Mouse (Mus musculus) hindbrain, embryonic 12.5 days (tissue): ENCODE data around the gene Hoxc12. TPM values are rescaled to one million over a fixed set of nuclear protein-coding genes. Genes with fewer than 3 reads are reported as not detected.

ENCODE experiments used
- ATAC-seq: fragments of 200-750 bp; cut with Nextera tagmentation; 2 replicates; pipeline ENCODE4 v1.8.0; 2017; ENCODE audit warnings: moderate TSS enrichment; ENCODE audit not compliant: low FRiP score
- H3K27ac ChIP-seq: fragments of 300-500 bp; sonication (generic); 2 replicates; pipeline ENCODE4 v1.5.1; 2016; ENCODE audit warnings: mild to moderate bottlenecking
- H3K27me3 ChIP-seq: fragments of 300-500 bp; sonication (generic); 2 replicates; pipeline ENCODE4 v1.6.1; 2016; ENCODE audit warnings: mild to moderate bottlenecking
- H3K36me3 ChIP-seq: fragments of 300-500 bp; sonication (generic); 2 replicates; pipeline ENCODE4 v1.6.1; 2016; ENCODE audit warnings: mild to moderate bottlenecking
- H3K4me1 ChIP-seq: fragments of 300-500 bp; sonication (generic); 2 replicates; pipeline ENCODE4 v1.6.1; 2016
- H3K4me2 ChIP-seq: fragments of 300-500 bp; sonication (generic); replicated peaks from 2 replicates; pipeline ENCODE4 v1.6.1; 2016; ENCODE audit warnings: mild to moderate bottlenecking
- H3K4me3 ChIP-seq: fragments of 300-500 bp; sonication (generic); 2 replicates; pipeline ENCODE4 v1.5.1; 2016; ENCODE audit warnings: mild to moderate bottlenecking
- H3K9ac ChIP-seq: fragments of 300-500 bp; sonication (generic); 2 replicates; pipeline ENCODE4 v1.6.1; 2016; ENCODE audit warnings: mild to moderate bottlenecking, moderate library complexity
- H3K9me3 ChIP-seq: fragments of 300-500 bp; sonication (generic); replicated peaks from 2 replicates; pipeline ENCODE4 v1.6.1; 2016; ENCODE audit warnings: mild to moderate bottlenecking
- WGBS: fragments of 180-500 bp; shearing (Covaris S2); methylation state at CpG from one replicate; pipeline ENCODE4 v1.1.7; 2016; 5-methylcytosine and 5-hydroxymethylcytosine counted together
- polyA plus RNA-seq: library from polyadenylated mRNA; unstranded; fragments of >200 nt; fragmentation: Nextera tagmentation; extraction: Ambion mirVana; gene quantifications from 2 replicates; pipeline ENCODE4 v1.2.1, GENCODE M21; 2016

Hoxc12 gene
- polyA plus RNA-seq, 1 experiment from 2014 or later = not detected

DNA sequence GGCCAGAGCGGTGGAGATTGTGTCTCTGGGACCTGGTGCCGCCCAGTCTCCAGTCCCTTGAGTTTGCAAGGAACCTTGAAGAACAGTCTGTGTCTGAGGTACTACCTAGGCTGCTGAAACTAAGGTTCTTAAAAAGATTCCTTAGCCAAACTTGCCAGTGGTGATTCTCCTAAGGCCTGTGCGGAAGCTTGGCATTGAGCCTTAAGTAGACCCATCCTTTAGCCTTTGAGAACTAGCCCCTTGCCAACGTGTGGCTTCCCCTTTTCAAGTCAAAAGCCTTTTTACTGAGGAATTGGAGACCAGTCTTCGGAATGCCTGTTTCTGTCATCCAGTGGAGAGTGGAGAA is 6.9 kb downstream of the Hoxc12 start:
- H3K9ac ChIP-seq = no peak overlapping the region
- H3K27me3 ChIP-seq = peaks cover 100% of the 10 kb centered on the region
- H3K4me2 ChIP-seq = peak overlapping the region; percentile 19; the same call in 1 of the 2 replicates
- no peaks in the 10 kb centered on the region for H3K36me3 ChIP-seq
- no peak overlapping the region for H3K27ac ChIP-seq
- H3K4me3 ChIP-seq = no peak overlapping the region
- peaks cover 6% of the 10 kb centered on the region; the same call in 1 of the 2 replicates for H3K4me1 ChIP-seq
- no peaks in the 10 kb centered on the region for H3K9me3 ChIP-seq
- ATAC-seq = no peak
- 4% methylated on average over 5 of the region's 5 CpGs for WGBS

DNA sequence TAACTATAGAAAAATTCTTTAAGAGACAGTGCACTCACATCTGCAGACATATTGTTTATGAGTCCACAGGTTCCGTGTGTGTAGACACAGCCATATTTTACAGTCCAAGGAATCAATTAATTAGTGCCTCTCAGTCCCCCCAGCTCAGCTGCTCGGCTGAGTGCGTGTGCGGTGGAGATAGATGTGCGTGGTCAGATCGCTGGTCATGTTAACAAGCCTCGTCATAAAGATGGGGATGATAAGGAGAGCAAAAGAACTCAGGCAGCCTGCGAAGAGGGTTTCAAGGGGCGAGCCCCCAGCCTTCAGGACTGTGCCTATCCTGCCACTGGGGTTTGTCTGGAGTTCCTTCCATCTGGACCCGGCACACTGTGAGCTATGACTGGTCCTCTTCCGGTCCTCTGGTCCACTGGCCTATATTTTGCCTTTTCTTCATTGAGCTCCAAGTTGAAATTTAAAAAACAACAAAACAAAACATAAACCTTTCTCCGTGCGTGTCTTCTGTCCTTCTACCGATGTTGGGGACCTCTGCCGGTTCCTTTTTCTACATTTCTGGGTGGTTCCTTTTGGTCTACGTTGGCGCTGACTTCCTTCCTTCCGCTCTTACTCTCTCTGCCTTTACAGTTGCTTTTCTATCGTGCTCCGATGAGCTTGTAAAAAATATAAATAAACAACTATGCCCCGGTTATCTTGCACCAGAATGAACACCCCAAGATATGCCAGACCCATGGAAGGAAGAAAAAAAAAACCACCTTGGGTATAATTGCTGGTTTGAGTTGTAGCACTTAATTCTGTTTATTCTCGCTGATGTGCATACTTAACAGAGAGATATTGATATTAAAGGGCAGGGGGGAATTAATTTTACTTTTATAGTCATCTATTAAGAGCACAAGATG is 8.9 kb downstream of the Hoxc12 start:
- Histone ChIP-seq H3K4me3 (no peak overlapping the region), H3K9ac (no peak overlapping the region), H3K36me3 (no peaks in the 10 kb centered on the region), H3K27me3 (peaks cover 100% of the 10 kb centered on the region), H3K4me1 (peaks cover 6% of the 10 kb centered on the region; the same call in 1 of the 2 replicates), H3K9me3 (no peaks in the 10 kb centered on the region), H3K4me2 (no peak overlapping the region), H3K27ac (no peak overlapping the region)
- ATAC-seq = no peak
- WGBS = 10% methylated on average over 22 of the region's 22 CpGs

DNA sequence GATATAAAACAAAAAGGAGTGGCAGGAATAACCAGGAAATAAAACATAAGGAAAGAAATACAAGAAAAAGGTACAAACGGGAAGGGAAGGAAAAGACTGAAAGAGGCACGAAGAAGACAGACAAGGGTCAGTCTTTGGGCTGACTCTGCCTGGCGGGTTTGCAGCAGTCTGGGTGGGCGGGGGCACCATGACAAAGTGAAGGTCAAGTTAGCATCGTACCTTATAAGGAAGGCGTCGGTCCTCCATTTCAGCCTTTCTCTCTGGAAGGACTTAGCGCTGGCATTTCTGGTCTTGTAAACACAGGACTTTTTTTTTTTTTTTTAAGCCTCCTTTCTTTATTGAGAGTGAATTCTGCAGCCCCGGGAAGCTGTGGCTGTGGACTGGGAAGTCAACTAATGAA is 10.7 kb downstream of the Hoxc12 start:
- WGBS = 1% methylated on average over 9 of the region's 9 CpGs

DNA sequence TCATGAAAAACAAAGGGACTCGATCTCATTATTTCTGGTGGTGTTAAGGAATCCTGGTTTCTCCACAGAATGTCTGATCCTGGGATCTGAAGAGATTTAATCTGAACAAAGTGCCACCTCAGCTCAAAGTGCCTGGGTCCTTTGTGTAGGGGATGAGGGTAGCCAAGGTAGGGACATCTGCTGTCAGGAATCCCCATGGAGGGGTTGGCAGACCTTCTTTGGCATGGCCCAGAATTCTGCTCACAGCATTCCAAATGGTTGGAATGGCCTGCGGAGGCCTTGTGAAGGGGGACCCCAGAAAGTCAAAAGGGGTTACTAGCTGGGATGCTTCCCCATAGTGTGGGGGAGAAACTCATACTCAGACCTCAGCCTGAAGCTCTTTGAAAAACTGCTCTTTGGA is 12.3 kb downstream of the Hoxc12 start:
- Histone ChIP-seq H3K9ac (no peak overlapping the region), H3K27ac (no peak overlapping the region), H3K27me3 (peaks cover 100% of the 10 kb centered on the region), H3K36me3 (no peaks in the 10 kb centered on the region), H3K4me2 (no peak overlapping the region), H3K4me1 (no peaks in the 10 kb centered on the region), H3K4me3 (no peak overlapping the region), H3K9me3 (no peaks in the 10 kb centered on the region)
- 7% methylated on average over 2 of the region's 2 CpGs for WGBS
- no peak for ATAC-seq

More for the DNA sequence above, 10.7 kb downstream of the Hoxc12 start:
- H3K27ac ChIP-seq = no peak overlapping the region
- H3K36me3 ChIP-seq = no peaks in the 10 kb centered on the region
- no peak for ATAC-seq
- peaks cover 100% of the 10 kb centered on the region for H3K27me3 ChIP-seq
- H3K9ac ChIP-seq = no peak overlapping the region
- no peak overlapping the region for H3K4me2 ChIP-seq
- no peak overlapping the region for H3K4me3 ChIP-seq
- no peaks in the 10 kb centered on the region for H3K9me3 ChIP-seq
- H3K4me1 ChIP-seq = peaks cover 6% of the 10 kb centered on the region; the same call in 1 of the 2 replicates

DNA sequence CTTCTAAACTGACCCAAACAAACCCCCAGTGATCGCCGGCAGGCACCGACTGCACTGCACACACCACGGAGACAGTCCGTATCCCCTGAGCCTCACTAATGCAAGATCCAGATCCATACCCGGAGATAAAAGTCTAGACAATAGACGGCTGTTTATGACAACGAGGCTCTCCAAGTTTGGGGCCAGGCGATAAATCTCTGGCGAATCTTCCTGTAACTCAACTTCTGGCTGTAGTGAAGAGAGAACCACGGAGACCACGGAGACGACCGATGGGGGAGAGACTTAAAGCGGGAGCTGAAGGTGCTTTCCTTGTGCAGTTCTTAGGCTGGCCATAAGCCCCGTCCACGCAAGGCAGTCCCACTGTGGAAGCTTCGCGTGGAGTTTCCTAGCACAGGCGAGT is 13.1 kb downstream of the Hoxc12 start:
- no peaks in the 10 kb centered on the region for H3K9me3 ChIP-seq

DNA sequence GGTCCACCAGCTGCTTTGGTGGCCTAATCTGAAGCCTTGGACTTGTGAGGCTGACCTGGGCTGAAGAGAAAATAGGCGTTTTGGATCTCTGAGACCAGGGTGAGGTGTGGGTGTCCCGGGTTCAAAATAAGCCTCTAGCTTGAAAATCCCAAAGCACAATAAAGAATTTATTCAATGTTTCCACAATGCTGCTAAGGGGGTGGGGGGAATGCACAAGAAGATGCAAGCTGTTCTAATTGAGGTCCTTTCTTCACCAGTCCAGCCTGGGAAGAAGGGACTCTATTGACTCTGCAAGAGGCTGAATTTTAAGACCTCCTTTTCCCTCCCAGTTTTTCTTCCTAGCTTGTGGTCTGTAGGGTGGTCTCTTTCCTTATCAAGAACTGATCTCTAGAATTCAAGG is 14.3 kb downstream of the Hoxc12 start:
- H3K9ac ChIP-seq = no peak overlapping the region
- peaks cover 100% of the 10 kb centered on the region for H3K27me3 ChIP-seq
- H3K4me3 ChIP-seq = no peak overlapping the region
- H3K4me2 ChIP-seq = no peak overlapping the region
- no peaks in the 10 kb centered on the region for H3K9me3 ChIP-seq
- ATAC-seq = no peak
- no peak overlapping the region for H3K27ac ChIP-seq
- H3K4me1 ChIP-seq = no peaks in the 10 kb centered on the region
- H3K36me3 ChIP-seq = no peaks in the 10 kb centered on the region
- 14% methylated on average over 2 of the region's 2 CpGs for WGBS

More for the DNA sequence above, 13.1 kb downstream of the Hoxc12 start:
- Histone ChIP-seq H3K36me3 (no peaks in the 10 kb centered on the region), H3K4me3 (no peak overlapping the region), H3K4me1 (no peaks in the 10 kb centered on the region), H3K9ac (no peak overlapping the region), H3K27ac (no peak overlapping the region), H3K4me2 (no peak overlapping the region), H3K27me3 (peaks cover 100% of the 10 kb centered on the region)
- WGBS = 1% methylated on average over 20 of the region's 20 CpGs
- no peak for ATAC-seq

DNA sequence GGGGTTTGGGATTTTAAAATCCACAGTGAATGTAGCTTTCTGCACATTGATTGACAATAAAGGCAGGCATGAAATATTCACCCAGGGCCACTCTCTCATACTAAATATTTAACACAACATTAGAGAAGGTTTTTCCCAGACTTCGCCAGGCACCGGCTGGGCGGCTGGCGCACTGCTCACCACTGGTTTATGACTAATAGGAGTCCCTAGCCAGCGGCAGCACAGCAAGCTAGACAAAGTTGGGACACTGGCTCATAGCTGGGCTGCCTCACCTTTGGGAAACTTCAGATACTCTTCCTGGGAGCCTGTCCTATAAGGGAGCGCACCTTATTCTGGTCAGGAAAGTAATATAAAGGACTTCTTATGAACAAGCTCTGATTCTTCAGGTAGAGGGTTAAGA is 17.0 kb downstream of the Hoxc12 start:
- 5% methylated on average over 6 of the region's 6 CpGs for WGBS
- H3K36me3 ChIP-seq = no peaks in the 10 kb centered on the region
- peaks cover 100% of the 10 kb centered on the region for H3K27me3 ChIP-seq
- H3K4me1 ChIP-seq = no peaks in the 10 kb centered on the region
- H3K27ac ChIP-seq = no peak overlapping the region
- ATAC-seq = no peak
- H3K4me3 ChIP-seq = no peak overlapping the region
- H3K9ac ChIP-seq = no peak overlapping the region
- H3K4me2 ChIP-seq = no peak overlapping the region
- H3K9me3 ChIP-seq = no peaks in the 10 kb centered on the region

DNA sequence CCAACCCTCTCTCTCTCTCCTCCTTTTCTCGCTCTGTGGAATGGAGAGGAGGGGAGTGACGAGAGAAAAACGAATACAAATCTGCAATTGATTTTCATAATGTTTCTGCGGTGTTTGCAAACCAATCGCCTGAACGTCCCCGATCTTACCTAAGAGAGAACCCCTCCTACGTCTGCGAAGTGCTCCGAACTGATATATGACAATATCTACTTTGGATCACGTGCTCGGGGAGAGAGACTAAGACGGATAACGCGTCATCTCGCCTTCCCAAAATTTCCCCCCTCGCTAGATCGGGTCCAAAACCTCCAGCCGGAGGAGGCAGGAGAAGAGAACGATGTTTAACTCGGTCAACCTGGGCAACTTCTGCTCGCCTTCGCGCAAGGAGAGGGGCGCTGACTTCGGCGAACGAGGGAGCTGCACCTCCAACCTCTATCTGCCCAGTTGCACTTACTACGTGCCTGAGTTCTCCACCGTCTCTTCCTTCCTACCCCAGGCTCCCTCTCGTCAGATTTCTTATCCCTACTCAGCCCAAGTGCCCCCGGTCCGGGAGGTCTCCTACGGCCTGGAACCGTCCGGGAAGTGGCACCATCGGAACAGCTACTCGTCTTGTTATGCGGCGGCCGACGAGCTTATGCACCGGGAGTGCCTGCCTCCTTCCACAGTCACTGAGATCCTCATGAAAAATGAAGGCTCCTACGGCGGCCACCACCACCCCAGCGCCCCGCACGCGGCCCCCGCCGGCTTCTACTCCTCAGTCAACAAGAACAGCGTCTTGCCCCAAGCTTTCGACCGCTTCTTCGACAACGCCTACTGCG is 17.8 kb downstream of the Hoxc12 start, which contains the start of gene Hoxc11:
Gene Hoxc11, plus strand, starts transcription at position 236 of the 815 bp plus-strand sequence.
- H3K4me3 ChIP-seq = no peak within 1 kb of the TSS
- no peak within 1 kb of the TSS for H3K27ac ChIP-seq
- H3K9ac ChIP-seq = no peak within 1 kb of the TSS
- no peaks in the 10 kb centered on the region for H3K9me3 ChIP-seq
- under 1% methylated on average over 57 of the region's 57 CpGs for WGBS
- no peaks in the 10 kb centered on the region for H3K4me1 ChIP-seq
- peaks cover 99% of the 10 kb centered on the region for H3K27me3 ChIP-seq
- H3K4me2 ChIP-seq = no peak within 1 kb of the TSS
- ATAC-seq = no peak
- no peaks in the 10 kb centered on the region for H3K36me3 ChIP-seq

DNA sequence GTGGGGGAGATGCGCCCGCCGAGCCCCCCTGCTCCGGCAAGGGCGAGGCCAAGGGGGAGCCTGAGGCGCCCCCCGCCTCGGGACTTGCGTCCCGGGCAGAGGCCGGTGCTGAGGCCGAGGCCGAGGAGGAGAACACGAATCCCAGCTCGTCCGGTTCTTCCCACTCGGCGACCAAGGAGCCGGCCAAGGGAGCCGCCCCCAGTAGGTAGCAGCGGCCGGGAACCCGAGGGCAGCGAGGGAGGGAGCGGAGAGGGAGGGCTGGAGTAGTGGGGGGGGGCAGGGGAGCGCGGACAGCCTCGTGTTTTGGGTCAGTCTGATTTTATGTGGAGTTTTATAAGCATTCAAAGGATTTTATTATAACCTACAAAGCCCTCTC is 18.4 kb downstream of the Hoxc12 start:
- no peak overlapping the region for H3K9ac ChIP-seq
- H3K4me1 ChIP-seq = no peaks in the 10 kb centered on the region
- H3K36me3 ChIP-seq = no peaks in the 10 kb centered on the region
- no peak for ATAC-seq
- H3K4me2 ChIP-seq = no peak overlapping the region
- H3K4me3 ChIP-seq = no peak overlapping the region
- H3K27me3 ChIP-seq = peaks cover 99% of the 10 kb centered on the region
- H3K27ac ChIP-seq = no peak overlapping the region
- no peaks in the 10 kb centered on the region for H3K9me3 ChIP-seq
- under 1% methylated on average over 28 of the region's 28 CpGs for WGBS

DNA sequence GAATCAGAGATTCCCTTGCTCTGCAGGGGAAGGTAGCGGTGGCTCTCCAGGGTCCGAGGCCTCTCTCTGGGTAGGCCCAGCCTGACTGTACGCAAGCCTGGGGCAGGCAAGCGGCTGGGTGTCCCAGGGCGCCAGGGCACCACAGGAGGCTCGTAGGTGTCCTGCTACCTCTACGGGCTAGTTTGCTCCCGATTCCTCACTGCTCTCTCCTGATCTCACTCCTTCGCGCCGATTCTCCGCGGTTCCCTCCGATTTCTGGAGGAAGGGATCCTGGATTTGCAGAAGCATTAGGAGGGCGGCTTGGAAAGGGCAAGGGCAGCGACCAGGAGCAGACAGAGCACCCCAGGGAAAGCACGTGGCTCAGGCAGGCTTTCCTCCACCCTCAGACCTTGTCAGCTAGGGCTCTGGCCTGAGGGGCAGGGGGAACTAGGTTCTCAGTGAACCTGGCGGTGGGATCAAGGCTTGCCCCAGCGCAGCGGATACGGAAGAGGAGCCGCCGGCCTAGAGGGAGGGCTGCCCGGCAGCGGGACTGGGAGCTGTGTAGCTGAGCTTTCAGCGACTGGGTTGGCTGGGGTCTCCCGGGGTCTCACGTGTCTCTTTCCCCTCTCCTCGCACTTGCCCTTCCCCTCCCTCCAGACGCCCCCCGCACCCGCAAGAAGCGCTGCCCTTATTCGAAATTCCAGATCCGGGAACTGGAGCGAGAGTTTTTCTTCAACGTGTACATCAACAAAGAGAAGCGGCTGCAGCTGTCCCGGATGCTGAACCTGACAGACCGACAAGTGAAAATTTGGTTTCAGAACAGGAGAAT is 19.5 kb downstream of the Hoxc12 start:
- H3K4me1 ChIP-seq = no peaks in the 10 kb centered on the region
- no peak overlapping the region for H3K27ac ChIP-seq
- no peaks in the 10 kb centered on the region for H3K36me3 ChIP-seq
- under 1% methylated on average over 40 of the region's 40 CpGs for WGBS
- H3K27me3 ChIP-seq = peaks cover 99% of the 10 kb centered on the region
- no peaks in the 10 kb centered on the region for H3K9me3 ChIP-seq
- H3K9ac ChIP-seq = no peak overlapping the region
- no peak overlapping the region for H3K4me2 ChIP-seq
- no peak overlapping the region for H3K4me3 ChIP-seq
- ATAC-seq = no peak

DNA sequence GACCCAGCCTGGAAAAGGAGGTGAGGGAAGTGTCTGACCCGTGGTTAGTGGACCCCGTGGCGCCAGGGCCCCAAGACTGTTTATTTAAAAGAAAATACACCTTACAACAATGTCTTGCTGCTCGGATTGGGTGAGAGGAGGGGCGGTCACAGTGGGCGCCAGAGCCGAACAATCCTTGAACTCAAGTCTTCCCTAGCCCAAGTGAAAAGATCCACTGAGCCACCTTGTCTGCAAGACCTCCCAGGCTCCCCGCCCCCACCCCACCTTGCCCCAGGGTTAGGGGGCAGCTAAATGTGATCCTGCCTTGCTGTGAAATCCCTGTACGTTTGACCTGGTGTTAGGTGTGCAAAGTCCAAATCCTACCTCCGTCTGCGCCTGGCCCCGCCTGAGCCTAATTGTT is 20.3 kb downstream of the Hoxc12 start:
- Histone ChIP-seq H3K36me3 (no peaks in the 10 kb centered on the region), H3K9me3 (no peaks in the 10 kb centered on the region), H3K27ac (no peak overlapping the region), H3K4me1 (no peaks in the 10 kb centered on the region), H3K4me3 (no peak overlapping the region), H3K4me2 (no peak overlapping the region), H3K9ac (no peak overlapping the region), H3K27me3 (peaks cover 99% of the 10 kb centered on the region)
- 2% methylated on average over 12 of the region's 12 CpGs for WGBS
- no peak for ATAC-seq

DNA sequence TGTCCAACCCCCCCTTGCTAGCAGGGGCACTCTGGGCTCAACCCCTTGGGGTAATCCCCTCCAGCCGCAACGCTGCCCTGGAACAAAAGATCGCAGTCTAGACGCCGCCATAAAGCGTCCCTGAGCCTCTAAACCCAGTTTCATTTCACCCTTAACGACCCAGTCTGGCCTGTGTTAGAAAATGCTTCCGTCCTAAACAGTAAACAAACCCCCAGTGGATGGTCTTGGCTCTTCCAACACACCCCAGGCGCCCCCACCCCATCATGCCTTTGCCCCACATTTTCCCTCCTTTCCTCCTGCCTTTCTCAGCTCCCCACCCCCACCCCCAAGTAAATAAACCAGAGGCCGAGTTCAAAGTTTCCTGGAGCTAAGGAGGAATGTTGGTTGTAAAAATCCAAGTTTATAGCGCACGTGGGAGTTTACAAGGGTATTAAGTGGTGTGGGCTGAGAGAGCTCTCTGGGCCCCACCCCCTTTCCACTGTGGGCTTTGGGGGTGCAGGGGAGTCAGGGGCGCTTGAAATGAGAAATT is 23.2 kb downstream of the Hoxc12 start:
- WGBS = 0% methylated on average over 13 of the region's 13 CpGs
- H3K4me3 ChIP-seq = no peak overlapping the region

More for the DNA sequence above, 23.2 kb downstream of the Hoxc12 start:
- Histone ChIP-seq H3K4me1 (no peaks in the 10 kb centered on the region), H3K36me3 (no peaks in the 10 kb centered on the region), H3K27me3 (peaks cover 97% of the 10 kb centered on the region), H3K4me2 (no peak overlapping the region), H3K27ac (no peak overlapping the region), H3K9ac (no peak overlapping the region), H3K9me3 (no peaks in the 10 kb centered on the region)
- ATAC-seq = no peak
